Mouse (Mus musculus) midbrain, embryonic 15.5 days (tissue): ENCODE data around the gene Syt13. TPM values are rescaled to one million over a fixed set of nuclear protein-coding genes. Genes with fewer than 3 reads are reported as not detected.
A peak's percentile ranks its signal among the peaks of the same experiment; 100 is the strongest.

Experiments
- ATAC-seq: fragments of 200-750 bp; cut with Nextera tagmentation; replicated peaks from 2 replicates; pipeline ENCODE4 v1.8.0; 2017; ENCODE audit warnings: moderate TSS enrichment
- H3K27ac ChIP-seq: fragments of 300-500 bp; sonication (generic); 2 replicates; pipeline ENCODE4 v1.5.1; 2015; ENCODE audit warnings: mild to moderate bottlenecking, inconsistent platforms
- H3K27me3 ChIP-seq: fragments of 300-500 bp; sonication (generic); replicated peaks from 2 replicates; pipeline ENCODE4 v1.6.1; 2015; ENCODE audit warnings: inconsistent platforms
- H3K36me3 ChIP-seq: fragments of 300-500 bp; sonication (generic); replicated peaks from 2 replicates; pipeline ENCODE4 v1.6.1; 2015; ENCODE audit warnings: inconsistent platforms
- H3K4me1 ChIP-seq: fragments of 300-500 bp; sonication (generic); 2 replicates; pipeline ENCODE4 v1.6.1; 2015; ENCODE audit warnings: inconsistent platforms
- H3K4me2 ChIP-seq: fragments of 300-500 bp; sonication (generic); 2 replicates; pipeline ENCODE4 v1.6.1; 2015; ENCODE audit warnings: inconsistent platforms, mild to moderate bottlenecking, moderate library complexity
- H3K4me3 ChIP-seq: fragments of 300-500 bp; sonication (generic); 2 replicates; pipeline ENCODE4 v1.5.1; 2015; ENCODE audit warnings: mild to moderate bottlenecking, inconsistent platforms
- H3K9ac ChIP-seq: fragments of 300-500 bp; sonication (generic); 2 replicates; pipeline ENCODE4 v1.6.1; 2015; ENCODE audit warnings: mild to moderate bottlenecking, inconsistent platforms
- H3K9me3 ChIP-seq: fragments of 300-500 bp; sonication (generic); 2 replicates; pipeline ENCODE4 v1.6.1; 2016; ENCODE audit warnings: inconsistent platforms
- WGBS: fragments of 180-500 bp; shearing (Covaris S2); methylation state at CpG from one replicate; pipeline ENCODE4 v1.1.7; 2015; ENCODE audit warnings: mixed read lengths; 5-methylcytosine and 5-hydroxymethylcytosine counted together
- polyA plus RNA-seq: library from polyadenylated mRNA; unstranded; fragments of >200 nt; fragmentation: Nextera tagmentation; extraction: Ambion mirVana; gene quantifications from 2 replicates; pipeline ENCODE4 v1.2.1, GENCODE M21; 2015

Syt13 gene
- polyA plus RNA-seq, 1 experiment from 2014 or later = 88.7 TPM

DNA sequence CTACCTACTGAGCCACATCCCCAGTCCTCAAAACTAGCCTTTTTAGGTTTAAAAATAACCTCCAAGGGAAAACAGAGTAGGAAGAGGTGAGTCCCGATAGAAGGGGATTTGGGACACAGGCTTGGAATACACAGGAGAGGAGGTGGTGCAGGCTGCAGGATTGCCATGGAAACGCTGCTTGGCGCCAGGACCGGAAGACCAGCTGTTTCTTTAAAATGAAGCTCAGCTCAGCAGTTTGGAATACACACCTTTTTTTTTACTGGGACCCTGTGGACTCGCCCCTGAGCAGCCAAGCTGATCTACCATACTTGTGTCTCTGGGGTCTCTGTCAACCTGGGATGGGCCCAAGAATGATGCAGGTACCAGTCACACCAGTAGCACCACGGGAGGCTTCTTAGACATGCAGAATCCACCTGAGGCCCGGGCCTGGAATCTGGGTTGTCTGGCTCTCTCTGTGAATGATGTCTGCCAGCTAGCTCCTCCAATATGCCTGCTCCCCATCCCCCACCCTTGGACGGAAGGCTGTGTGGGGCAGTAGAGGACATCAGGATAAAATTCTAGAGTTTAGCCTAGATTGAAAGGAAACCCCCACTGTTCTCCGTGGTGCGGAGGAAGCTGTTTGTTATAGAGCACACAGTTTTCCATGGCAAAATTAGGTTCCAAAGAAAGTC lies 19.5 kb downstream of the Syt13 start:
- H3K9ac ChIP-seq = no peak overlapping the region; the same call in 1 of the 2 replicates
- H3K36me3 ChIP-seq = no peaks in the 10 kb centered on the region
- peak overlapping the region; percentile 56 for H3K27ac ChIP-seq
- peaks cover 12% of the 10 kb centered on the region for H3K4me1 ChIP-seq
- H3K4me3 ChIP-seq = no peak overlapping the region
- H3K9me3 ChIP-seq = no peaks in the 10 kb centered on the region
- no peaks in the 10 kb centered on the region for H3K27me3 ChIP-seq
- H3K4me2 ChIP-seq = no peak overlapping the region
- WGBS = 15% methylated on average over 10 of the region's 10 CpGs
- ATAC-seq = peak; percentile 50; the same call in 1 of the 2 replicates

DNA sequence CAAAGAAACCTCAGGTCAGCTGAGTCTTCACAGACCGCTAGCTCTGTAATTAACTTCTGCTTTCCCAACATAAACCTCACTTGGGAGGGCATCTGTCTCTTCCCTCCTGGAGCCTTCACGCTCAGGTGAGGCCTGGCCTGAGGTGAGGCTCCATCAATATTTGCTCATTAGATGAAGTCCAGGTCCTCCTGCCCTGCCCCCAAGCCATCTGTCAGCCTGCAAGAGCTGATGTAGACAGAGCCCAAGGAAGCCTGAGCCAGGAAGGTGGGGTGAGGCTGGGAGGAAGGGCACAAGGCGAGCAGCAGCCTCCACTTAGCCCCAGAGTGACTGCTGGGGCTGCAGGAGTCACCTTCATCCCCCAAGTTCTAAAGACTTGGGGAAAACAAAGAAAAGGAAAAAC lies 20.6 kb downstream of the Syt13 start:
- peaks cover 12% of the 10 kb centered on the region for H3K4me1 ChIP-seq
- no peaks in the 10 kb centered on the region for H3K36me3 ChIP-seq
- H3K4me3 ChIP-seq = no peak overlapping the region
- ATAC-seq = no peak
- no peak overlapping the region for H3K9ac ChIP-seq
- no peaks in the 10 kb centered on the region for H3K9me3 ChIP-seq
- H3K4me2 ChIP-seq = no peak overlapping the region
- 63% methylated on average over 3 of the region's 3 CpGs for WGBS
- H3K27me3 ChIP-seq = no peaks in the 10 kb centered on the region
- no peak overlapping the region for H3K27ac ChIP-seq

DNA sequence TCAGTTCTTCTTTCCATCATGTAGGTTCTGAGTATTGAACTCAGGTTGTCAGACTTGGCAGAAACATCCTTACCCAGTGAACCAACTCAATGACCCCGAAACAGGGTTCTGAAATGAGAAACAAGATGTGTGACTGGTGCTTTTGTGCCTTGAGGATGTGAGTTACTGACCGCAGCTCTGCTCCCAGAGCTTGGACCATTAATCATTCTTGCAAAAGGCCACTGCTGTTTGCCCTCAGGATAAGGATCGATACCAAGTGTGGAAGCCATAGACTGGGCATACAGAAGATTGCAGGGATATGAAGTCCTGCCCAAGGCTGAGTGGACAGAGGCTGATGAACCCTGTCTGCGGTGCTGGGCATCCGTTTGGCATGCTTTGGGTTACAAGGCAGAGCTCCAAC lies 23.2 kb downstream of the Syt13 start:
- 94% methylated on average over 5 of the region's 5 CpGs for WGBS
- Histone ChIP-seq H3K9ac (no peak overlapping the region), H3K9me3 (no peaks in the 10 kb centered on the region), H3K4me1 (peaks cover 12% of the 10 kb centered on the region), H3K36me3 (no peaks in the 10 kb centered on the region), H3K4me2 (no peak overlapping the region), H3K27me3 (no peaks in the 10 kb centered on the region), H3K27ac (no peak overlapping the region), H3K4me3 (no peak overlapping the region)
- no peak for ATAC-seq

DNA sequence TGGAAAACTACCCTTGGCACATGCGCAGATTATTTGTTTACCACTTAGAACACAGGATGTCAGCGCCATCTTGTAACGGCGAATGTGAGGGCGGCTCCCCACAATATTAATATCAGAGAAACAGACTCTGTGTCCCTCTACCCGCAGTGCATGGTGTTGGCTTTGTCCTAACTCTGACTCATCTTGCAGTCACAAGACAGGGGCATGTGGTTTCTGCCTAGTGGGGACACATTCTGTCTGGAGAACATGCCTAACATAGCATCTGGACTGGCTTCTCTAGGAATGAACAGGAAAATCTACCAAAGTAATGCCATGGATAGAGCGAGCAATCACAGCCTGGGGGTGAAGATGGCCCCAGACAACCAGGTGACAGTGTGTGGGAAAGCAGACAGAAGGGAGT lies 23.9 kb downstream of the Syt13 start:
- Histone ChIP-seq H3K36me3 (no peaks in the 10 kb centered on the region), H3K9ac (no peak overlapping the region), H3K4me2 (no peak overlapping the region), H3K27ac (no peak overlapping the region), H3K27me3 (no peaks in the 10 kb centered on the region), H3K9me3 (no peaks in the 10 kb centered on the region), H3K4me3 (no peak overlapping the region), H3K4me1 (peaks cover 12% of the 10 kb centered on the region)
- WGBS = 96% methylated on average over 7 of the region's 7 CpGs
- ATAC-seq = no peak

DNA sequence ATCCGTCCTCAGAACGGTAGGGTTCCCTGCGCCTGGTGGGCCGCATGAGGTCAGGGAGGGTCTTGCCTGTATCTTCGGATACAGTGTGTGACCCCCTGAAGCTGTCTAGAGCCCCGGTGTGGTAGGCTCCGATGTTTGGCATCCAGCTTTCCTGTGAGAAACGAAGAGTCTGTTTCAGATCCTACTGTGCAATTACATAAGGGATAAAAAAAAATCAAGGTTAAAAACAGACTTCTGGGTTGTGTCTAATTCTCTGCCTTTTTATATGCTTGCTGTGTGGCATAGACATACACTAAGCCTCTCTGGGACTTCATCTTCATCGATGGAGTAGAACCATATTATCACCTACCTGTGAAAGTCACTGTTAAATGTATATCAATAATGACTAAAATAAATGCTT lies 26.1 kb downstream of the Syt13 start:
- 83% methylated on average over 9 of the region's 9 CpGs for WGBS
- Histone ChIP-seq H3K4me1 (no peaks in the 10 kb centered on the region), H3K4me3 (no peak overlapping the region), H3K27me3 (no peaks in the 10 kb centered on the region), H3K9me3 (no peaks in the 10 kb centered on the region), H3K4me2 (no peak overlapping the region), H3K27ac (no peak overlapping the region), H3K9ac (no peak overlapping the region), H3K36me3 (no peaks in the 10 kb centered on the region)
- ATAC-seq = no peak

DNA sequence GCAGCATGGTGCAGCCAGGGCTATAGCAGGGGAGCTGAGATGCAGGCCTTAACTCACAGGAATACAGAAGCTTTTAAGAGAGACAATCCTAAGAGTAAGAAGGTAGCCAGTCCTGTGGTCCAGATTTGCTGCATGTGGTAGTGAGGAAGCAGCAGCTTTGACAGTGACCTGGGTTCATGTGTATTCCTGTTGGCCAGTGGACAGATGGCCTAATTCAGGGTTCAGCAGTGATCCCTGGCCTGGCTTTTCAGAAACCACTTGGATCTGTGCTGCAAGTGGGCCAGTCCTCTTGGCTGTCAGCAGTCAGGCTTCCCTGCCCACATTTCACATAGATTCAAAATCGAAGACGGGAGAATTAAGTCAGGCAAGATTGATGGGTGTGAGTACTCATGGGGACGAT lies 26.6 kb downstream of the Syt13 start:
- Histone ChIP-seq H3K9ac (no peak overlapping the region), H3K4me3 (no peak overlapping the region), H3K27me3 (no peaks in the 10 kb centered on the region), H3K9me3 (no peaks in the 10 kb centered on the region), H3K4me2 (no peak overlapping the region), H3K4me1 (no peaks in the 10 kb centered on the region), H3K27ac (no peak overlapping the region), H3K36me3 (no peaks in the 10 kb centered on the region)
- WGBS = 80% methylated on average over 3 of the region's 3 CpGs
- ATAC-seq = no peak

DNA sequence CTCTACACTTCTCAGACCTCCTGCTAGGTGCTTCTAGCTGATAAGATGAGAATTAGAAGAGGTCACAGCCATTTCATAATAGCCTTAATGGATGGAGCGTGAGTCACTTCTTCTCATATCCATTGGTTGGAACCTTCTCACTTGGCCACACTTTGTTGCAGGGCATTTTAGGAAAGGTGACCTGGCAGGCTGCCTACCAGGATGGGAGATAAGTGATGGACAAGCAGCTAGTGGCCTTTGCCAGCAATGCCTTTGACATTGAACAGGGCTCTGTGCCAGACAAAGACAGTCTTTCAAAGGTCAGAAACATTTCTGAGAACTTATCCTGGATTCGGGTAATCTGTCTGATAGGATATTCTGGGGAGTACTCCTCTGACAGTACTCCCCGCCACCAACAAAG lies 28.5 kb downstream of the Syt13 start:
- ATAC-seq = no peak
- Histone ChIP-seq H3K4me2 (no peak overlapping the region), H3K36me3 (no peaks in the 10 kb centered on the region), H3K9me3 (no peaks in the 10 kb centered on the region), H3K4me3 (no peak overlapping the region), H3K4me1 (peaks cover 12% of the 10 kb centered on the region), H3K27ac (no peak overlapping the region), H3K27me3 (no peaks in the 10 kb centered on the region), H3K9ac (no peak overlapping the region)
- 96% methylated on average over 3 of the region's 3 CpGs for WGBS

DNA sequence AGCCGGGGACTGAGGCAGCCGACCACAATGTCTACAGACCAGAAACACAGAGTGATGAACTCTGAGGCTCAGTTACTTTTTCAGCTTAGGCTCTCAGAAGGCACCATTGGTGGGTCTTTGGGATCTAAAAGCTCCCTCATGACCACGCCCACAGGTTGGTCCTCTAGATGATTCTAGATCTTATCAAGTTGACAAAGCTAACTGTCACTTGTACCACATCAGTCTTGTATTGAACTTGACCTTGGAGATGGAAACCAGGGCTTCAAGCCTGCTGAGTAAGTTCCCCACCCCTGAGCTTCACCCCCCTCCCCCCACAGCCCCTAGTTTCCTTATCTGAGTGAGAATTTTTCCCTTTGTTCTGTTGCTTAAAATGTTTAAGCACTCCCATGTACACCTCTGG lies 29.5 kb downstream of the Syt13 start:
- Histone ChIP-seq H3K27ac (no peak overlapping the region), H3K27me3 (no peaks in the 10 kb centered on the region), H3K4me3 (no peak overlapping the region), H3K9ac (no peak overlapping the region), H3K9me3 (no peaks in the 10 kb centered on the region), H3K4me2 (no peak overlapping the region), H3K4me1 (peaks cover 21% of the 10 kb centered on the region), H3K36me3 (no peaks in the 10 kb centered on the region)
- 96% methylated on average over 3 of the region's 3 CpGs for WGBS
- ATAC-seq = no peak

DNA sequence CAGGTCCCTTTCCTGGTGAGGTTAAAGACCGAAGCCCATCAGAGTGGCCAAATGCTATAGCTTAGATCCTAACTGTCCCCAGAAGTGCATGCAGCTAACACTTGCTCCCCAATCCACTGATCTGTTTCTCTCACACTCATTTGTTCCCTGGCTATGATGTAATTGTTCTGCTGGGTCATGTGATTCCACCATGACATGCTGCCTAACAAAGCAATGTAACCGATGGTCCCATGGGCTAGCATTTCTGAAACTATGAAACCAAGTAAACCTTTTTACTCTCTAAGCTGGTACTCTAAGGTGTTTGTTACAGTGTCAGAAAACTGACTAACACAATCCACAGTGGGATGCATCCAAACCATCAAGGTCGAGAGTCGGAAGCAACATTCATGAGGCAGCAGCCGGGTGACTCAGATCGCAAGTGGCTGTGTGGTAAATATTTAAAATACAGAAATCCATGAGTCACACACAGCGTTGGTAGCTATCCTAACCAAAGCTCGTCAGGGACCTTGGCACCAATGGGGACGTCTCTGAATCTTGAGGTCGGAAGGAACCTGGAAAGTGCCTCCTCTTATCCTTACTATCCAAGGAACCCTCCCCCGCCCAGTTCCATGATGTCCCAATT lies 30.3 kb downstream of the Syt13 start:
- Histone ChIP-seq H3K9ac (no peak overlapping the region), H3K36me3 (no peaks in the 10 kb centered on the region), H3K4me1 (peaks cover 24% of the 10 kb centered on the region), H3K27me3 (no peaks in the 10 kb centered on the region), H3K27ac (no peak overlapping the region), H3K9me3 (no peaks in the 10 kb centered on the region), H3K4me3 (no peak overlapping the region), H3K4me2 (no peak overlapping the region)
- WGBS = 95% methylated on average over 11 of the region's 11 CpGs
- ATAC-seq = no peak

DNA sequence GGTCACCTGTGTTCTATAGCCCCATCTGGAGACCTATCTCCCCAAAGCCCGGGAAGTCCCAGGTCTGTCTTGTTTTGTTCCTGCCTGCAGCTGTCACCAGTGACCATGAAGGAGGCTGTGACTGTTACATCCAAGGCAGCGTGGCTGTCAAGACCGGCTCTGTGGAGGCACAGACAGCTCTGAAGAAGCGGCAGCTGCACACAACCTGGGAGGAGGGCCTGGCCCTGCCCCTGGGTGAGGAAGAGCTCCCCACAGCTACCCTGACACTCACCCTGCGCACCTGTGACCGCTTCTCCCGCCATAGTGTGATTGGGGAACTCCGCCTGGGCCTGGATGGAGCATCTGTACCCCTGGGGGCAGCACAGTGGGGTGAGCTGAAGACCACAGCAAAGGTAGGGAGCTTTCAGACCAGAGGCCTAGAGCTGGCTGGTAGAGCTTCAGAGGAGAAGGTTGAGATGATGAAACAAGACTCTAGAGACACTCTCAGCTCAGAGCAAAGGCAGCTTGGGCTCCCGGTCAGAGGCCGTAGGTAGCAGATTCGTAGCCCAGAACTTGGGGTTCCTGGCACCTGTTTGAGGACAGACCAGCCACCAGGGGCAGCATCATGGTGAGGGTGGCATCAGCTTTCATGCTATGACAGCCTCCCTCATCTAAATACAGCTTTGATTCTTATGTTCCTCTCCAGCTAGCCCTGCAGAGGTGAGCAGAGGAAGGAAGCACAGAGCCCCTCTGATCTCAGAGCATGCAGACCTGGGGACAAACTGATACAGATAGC lies 31.1 kb downstream of the Syt13 start:
- 91% methylated on average over 11 of the region's 11 CpGs for WGBS
- H3K4me2 ChIP-seq = no peak overlapping the region

DNA sequence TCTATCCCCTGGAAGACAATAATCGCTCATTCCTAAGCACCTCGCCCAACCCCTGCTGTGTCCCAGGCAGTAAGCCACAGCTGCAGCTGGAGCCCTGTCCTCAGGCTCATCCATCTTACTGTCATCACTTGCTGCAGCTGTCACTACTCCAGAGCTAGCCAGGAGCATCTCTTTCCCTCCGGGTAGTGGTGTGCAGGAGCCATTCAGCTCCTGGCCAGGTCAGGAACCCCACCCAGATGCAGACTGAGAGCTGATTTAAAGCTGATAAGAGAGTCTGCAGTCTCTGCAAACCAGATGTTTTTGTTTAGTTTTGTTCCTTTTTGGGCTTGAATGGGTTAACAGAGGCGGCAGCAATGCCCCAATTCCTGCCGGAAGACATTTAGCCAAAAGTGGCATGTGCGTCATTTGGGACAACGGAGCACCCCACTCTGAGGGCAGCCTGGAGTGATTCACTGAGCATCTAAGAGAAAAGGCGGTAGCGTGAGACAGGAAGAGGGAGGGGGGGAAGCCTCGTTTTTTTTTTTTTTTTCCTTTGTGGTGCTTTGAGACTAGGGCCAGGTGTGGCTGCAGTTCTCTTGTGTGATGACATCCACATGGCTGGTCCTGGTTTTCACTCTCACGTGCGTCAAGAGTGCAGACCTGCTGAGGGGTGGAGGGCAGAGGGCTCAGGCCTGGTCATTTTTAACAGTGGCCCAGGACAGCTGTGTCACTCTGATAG lies 33.2 kb downstream of the Syt13 start:
- H3K9ac ChIP-seq = no peak overlapping the region
- ATAC-seq = no peak
- 12% methylated on average over 12 of the region's 12 CpGs for WGBS

More for the DNA sequence above, 31.1 kb downstream of the Syt13 start:
- ATAC-seq = no peak
- H3K27me3 ChIP-seq = no peaks in the 10 kb centered on the region
- no peak overlapping the region for H3K9ac ChIP-seq
- H3K9me3 ChIP-seq = no peaks in the 10 kb centered on the region
- no peak overlapping the region for H3K4me3 ChIP-seq
- no peaks in the 10 kb centered on the region for H3K36me3 ChIP-seq
- peaks cover 24% of the 10 kb centered on the region for H3K4me1 ChIP-seq
- H3K27ac ChIP-seq = no peak overlapping the region

DNA sequence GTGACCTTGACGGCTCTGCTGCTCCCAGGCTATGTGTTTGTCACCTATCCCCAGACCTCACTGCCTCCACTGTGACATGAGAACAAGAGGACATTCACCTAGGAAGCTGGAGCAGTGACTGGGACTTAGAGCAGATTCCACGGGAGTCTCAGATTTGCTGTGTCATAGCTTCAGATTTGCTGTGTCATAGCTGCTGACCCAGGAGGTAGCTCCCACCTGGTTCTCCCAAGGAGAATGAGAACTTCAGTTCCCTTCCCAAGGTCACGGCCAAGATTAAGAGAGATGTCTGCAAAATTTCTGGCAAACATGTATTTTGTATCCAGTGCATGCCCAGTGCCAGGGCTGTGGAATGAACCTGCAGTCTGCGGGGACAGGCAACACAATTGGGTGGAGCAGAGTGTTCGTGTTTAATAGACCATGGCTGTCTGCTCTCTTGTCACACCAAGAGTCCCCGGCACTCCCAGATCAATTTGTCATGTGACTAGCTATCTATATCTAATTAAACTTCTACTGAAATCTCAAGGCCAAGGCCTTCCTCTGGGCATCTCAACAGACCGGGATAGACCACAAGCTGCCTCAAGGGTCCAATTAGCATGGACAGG lies 33.9 kb downstream of the Syt13 start:
- Histone ChIP-seq H3K27me3 (no peaks in the 10 kb centered on the region), H3K27ac (no peak overlapping the region), H3K9me3 (no peaks in the 10 kb centered on the region), H3K36me3 (no peaks in the 10 kb centered on the region), H3K4me1 (peaks cover 24% of the 10 kb centered on the region), H3K9ac (no peak overlapping the region), H3K4me3 (no peak overlapping the region), H3K4me2 (no peak overlapping the region)
- ATAC-seq = no peak
- WGBS = 41% methylated on average over 7 of the region's 7 CpGs

More for the DNA sequence above, 33.2 kb downstream of the Syt13 start:
- Histone ChIP-seq H3K4me2 (no peak overlapping the region), H3K4me1 (peaks cover 24% of the 10 kb centered on the region), H3K27me3 (no peaks in the 10 kb centered on the region), H3K9me3 (no peaks in the 10 kb centered on the region), H3K36me3 (no peaks in the 10 kb centered on the region), H3K4me3 (no peak overlapping the region), H3K27ac (no peak overlapping the region)
